Mouse (Mus musculus): ENCODE measurements around the gene Sec31a.

Sec31a gene

GRCm38 (mm10) chr5:100423626-100424025 is 7.6 kb upstream of the Sec31a start:
- TF ChIP-seq CTCF (conservative IDR thresholded peaks at IDR 0.05; ENCODE audit: low read length): no peak
- no peak for TF ChIP-seq NANOG (IDR thresholded peaks at IDR 0.05; ENCODE audit: borderline replicate concordance, low read length)
- no peak for TF ChIP-seq POU5F1 (IDR thresholded peaks at IDR 0.05; ENCODE audit: borderline replicate concordance, low read length)
- no peaks in the 10 kb centered on the region for H3K27me3 ChIP-seq (ENCODE audit: insufficient read depth, low read length)
- H3K36me3 ChIP-seq (ENCODE audit: insufficient read depth, low read length): peaks cover 100% of the 10 kb centered on the region
- H3K4me3 ChIP-seq (replicated peaks; ENCODE audit: low read length): peak overlapping the region; percentile 96
- H3K4me1 ChIP-seq (replicated peaks; ENCODE audit: low read depth, low read length): peaks cover 92% of the 10 kb centered on the region
- H3K9me3 ChIP-seq (ENCODE audit: low read length): no peaks in the 10 kb centered on the region

- TF ChIP-seq NANOG (IDR thresholded peaks at IDR 0.05; ENCODE audit: borderline replicate concordance, low read length): no peak
- Histone ChIP-seq H3K4me1 (replicated peaks; ENCODE audit: low read depth, low read length) (peaks cover 77% of the 10 kb centered on the region), H3K4me3 (replicated peaks; ENCODE audit: low read length) (no peak overlapping the region), H3K27me3 (ENCODE audit: insufficient read depth, low read length) (no peaks in the 10 kb centered on the region), H3K9me3 (ENCODE audit: low read length) (no peaks in the 10 kb centered on the region), H3K36me3 (ENCODE audit: insufficient read depth, low read length) (peaks cover 65% of the 10 kb centered on the region)
Observed at GRCm38 (mm10) chr5:100418861-100419260, 2.8 kb upstream of the Sec31a start.

- peaks cover 63% of the 10 kb centered on the region for H3K36me3 ChIP-seq (ENCODE audit: insufficient read depth, low read length)
- H3K27me3 ChIP-seq (ENCODE audit: insufficient read depth, low read length): no peaks in the 10 kb centered on the region
- no peak overlapping the region for H3K4me3 ChIP-seq (replicated peaks; ENCODE audit: low read length)
- H3K4me1 ChIP-seq (replicated peaks; ENCODE audit: low read depth, low read length): peaks cover 75% of the 10 kb centered on the region
- H3K9me3 ChIP-seq (ENCODE audit: low read length): no peaks in the 10 kb centered on the region
- TF ChIP-seq POU5F1 (IDR thresholded peaks at IDR 0.05; ENCODE audit: borderline replicate concordance, low read length) (no peak), CTCF (conservative IDR thresholded peaks at IDR 0.05; ENCODE audit: low read length) (no peak), NANOG (IDR thresholded peaks at IDR 0.05; ENCODE audit: borderline replicate concordance, low read length) (no peak)
Observed at GRCm38 (mm10) chr5:100418077-100418476, 2.0 kb upstream of the Sec31a start.

GRCm38 (mm10) chr5:100414474-100415196 is 1.4 kb downstream of the Sec31a start:
- peaks cover 67% of the 10 kb centered on the region for H3K4me1 ChIP-seq (replicated peaks; ENCODE audit: low read depth, low read length)
- H3K4me3 ChIP-seq (replicated peaks; ENCODE audit: low read length): peak overlapping the region; percentile 95
- H3K36me3 ChIP-seq (ENCODE audit: insufficient read depth, low read length): peaks cover 48% of the 10 kb centered on the region
- H3K27me3 ChIP-seq (ENCODE audit: insufficient read depth, low read length): no peaks in the 10 kb centered on the region
- no peak for TF ChIP-seq NANOG (IDR thresholded peaks at IDR 0.05; ENCODE audit: borderline replicate concordance, low read length)
- no peaks in the 10 kb centered on the region for H3K9me3 ChIP-seq (ENCODE audit: low read length)

GRCm38 (mm10) chr5:100412886-100413285 is 3.1 kb downstream of the Sec31a start:
- H3K27me3 ChIP-seq (ENCODE audit: insufficient read depth, low read length): no peaks in the 10 kb centered on the region
- H3K4me3 ChIP-seq (replicated peaks; ENCODE audit: low read length): no peak overlapping the region
- H3K36me3 ChIP-seq (ENCODE audit: insufficient read depth, low read length): peaks cover 44% of the 10 kb centered on the region
- TF ChIP-seq POU5F1 (IDR thresholded peaks at IDR 0.05; ENCODE audit: borderline replicate concordance, low read length): no peak
- TF ChIP-seq CTCF (conservative IDR thresholded peaks at IDR 0.05; ENCODE audit: low read length): no peak
- TF ChIP-seq NANOG (IDR thresholded peaks at IDR 0.05; ENCODE audit: borderline replicate concordance, low read length): no peak
- peaks cover 50% of the 10 kb centered on the region for H3K4me1 ChIP-seq (replicated peaks; ENCODE audit: low read depth, low read length)
- H3K9me3 ChIP-seq (ENCODE audit: low read length): no peaks in the 10 kb centered on the region

GRCm38 (mm10) chr5:100410281-100410680 is 5.8 kb downstream of the Sec31a start:
- Histone ChIP-seq H3K4me3 (replicated peaks; ENCODE audit: low read length) (no peak overlapping the region), H3K9me3 (ENCODE audit: low read length) (no peaks in the 10 kb centered on the region), H3K4me1 (replicated peaks; ENCODE audit: low read depth, low read length) (peaks cover 39% of the 10 kb centered on the region), H3K36me3 (ENCODE audit: insufficient read depth, low read length) (peaks cover 67% of the 10 kb centered on the region), H3K27me3 (ENCODE audit: insufficient read depth, low read length) (no peaks in the 10 kb centered on the region)
- TF ChIP-seq POU5F1 (IDR thresholded peaks at IDR 0.05; ENCODE audit: borderline replicate concordance, low read length) (no peak), NANOG (IDR thresholded peaks at IDR 0.05; ENCODE audit: borderline replicate concordance, low read length) (no peak), CTCF (conservative IDR thresholded peaks at IDR 0.05; ENCODE audit: low read length) (no peak)

GRCm38 (mm10) chr5:100408485-100408884 is 7.5 kb downstream of the Sec31a start:
- peaks cover 78% of the 10 kb centered on the region for H3K36me3 ChIP-seq (ENCODE audit: insufficient read depth, low read length)
- TF ChIP-seq NANOG (IDR thresholded peaks at IDR 0.05; ENCODE audit: borderline replicate concordance, low read length) (no peak), POU5F1 (IDR thresholded peaks at IDR 0.05; ENCODE audit: borderline replicate concordance, low read length) (no peak), CTCF (conservative IDR thresholded peaks at IDR 0.05; ENCODE audit: low read length) (no peak)
- H3K9me3 ChIP-seq (ENCODE audit: low read length): no peaks in the 10 kb centered on the region
- no peak overlapping the region for H3K4me3 ChIP-seq (replicated peaks; ENCODE audit: low read length)
- no peaks in the 10 kb centered on the region for H3K27me3 ChIP-seq (ENCODE audit: insufficient read depth, low read length)
- H3K4me1 ChIP-seq (replicated peaks; ENCODE audit: low read depth, low read length): peaks cover 25% of the 10 kb centered on the region

GRCm38 (mm10) chr5:100396753-100397152 is 19.3 kb downstream of the Sec31a start:
- Histone ChIP-seq H3K9me3 (ENCODE audit: low read length) (no peaks in the 10 kb centered on the region), H3K4me3 (replicated peaks; ENCODE audit: low read length) (no peak overlapping the region)

GRCm38 (mm10) chr5:100393681-100394080 is 22.4 kb downstream of the Sec31a start:
- TF ChIP-seq CTCF (conservative IDR thresholded peaks at IDR 0.05; ENCODE audit: low read length): no peak
- no peak for TF ChIP-seq POU5F1 (IDR thresholded peaks at IDR 0.05; ENCODE audit: borderline replicate concordance, low read length)
- TF ChIP-seq NANOG (IDR thresholded peaks at IDR 0.05; ENCODE audit: borderline replicate concordance, low read length): no peak
- H3K27me3 ChIP-seq (ENCODE audit: insufficient read depth, low read length): no peaks in the 10 kb centered on the region
- H3K9me3 ChIP-seq (ENCODE audit: low read length): no peaks in the 10 kb centered on the region
- H3K36me3 ChIP-seq (ENCODE audit: insufficient read depth, low read length): peaks cover 99% of the 10 kb centered on the region
- H3K4me3 ChIP-seq (replicated peaks; ENCODE audit: low read length): no peak overlapping the region
- H3K4me1 ChIP-seq (replicated peaks; ENCODE audit: low read depth, low read length): 0 out of 2 replicates have a peak, but pooled peaks cover 3% of the 10 kb centered on the region

More at GRCm38 (mm10) chr5:100396753-100397152, 19.3 kb downstream of the Sec31a start:
- H3K36me3 ChIP-seq (ENCODE audit: insufficient read depth, low read length): peaks cover 94% of the 10 kb centered on the region
- TF ChIP-seq CTCF (conservative IDR thresholded peaks at IDR 0.05; ENCODE audit: low read length): no peak
- no peaks in the 10 kb centered on the region for H3K27me3 ChIP-seq (ENCODE audit: insufficient read depth, low read length)
- 0 out of 2 replicates have a peak, but pooled peaks cover 3% of the 10 kb centered on the region for H3K4me1 ChIP-seq (replicated peaks; ENCODE audit: low read depth, low read length)

Data from E14TG2a.4 (cell line).